Mouse (Mus musculus) kidney, postnatal 25 days (tissue): ENCODE measurements around the gene 4932411N23Rik.
A peak's percentile ranks its signal among the peaks of the same experiment; 100 is the strongest.
"Not testable (repeated sequence)": the region's sequence is repeated elsewhere in the genome, so short reads cannot be mapped to it uniquely, and the experiment has no call there.

Experiments
- DNase-seq, 2 experiments: peaks; one replicate each; pipeline ENCODE4 v3.0.0; 2021; ENCODE audit warnings: mixed read lengths in 2 of 2

4932411N23Rik gene

DNA sequence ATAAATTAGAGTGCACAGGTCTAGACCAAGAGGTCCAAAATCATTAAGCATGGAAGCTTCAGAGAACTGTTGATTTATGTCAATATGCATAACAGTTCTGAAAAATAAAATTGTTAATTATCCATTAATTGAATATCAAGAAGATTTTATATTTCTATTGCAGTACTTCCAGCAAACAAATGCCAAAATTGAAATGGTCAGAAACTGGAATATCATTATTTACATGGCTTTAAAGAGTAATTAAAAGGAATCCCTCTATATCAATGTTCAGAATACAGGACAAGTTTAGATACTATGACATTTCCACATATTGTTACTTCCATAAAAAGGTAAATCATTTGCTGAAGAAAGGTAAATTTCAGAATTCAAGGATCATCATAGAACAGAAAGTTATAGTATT lies at the start of gene 4932411N23Rik:
4932411N23Rik (minus strand) TSS at position 101 of the 400 bp plus-strand sequence.
- DNase-seq, result no peak

- DNase-seq, result no peak
These were observed 35.8 kb downstream of the 4932411N23Rik start for GRCm38 (mm10) chrX:126779895-126780294.

DNA sequence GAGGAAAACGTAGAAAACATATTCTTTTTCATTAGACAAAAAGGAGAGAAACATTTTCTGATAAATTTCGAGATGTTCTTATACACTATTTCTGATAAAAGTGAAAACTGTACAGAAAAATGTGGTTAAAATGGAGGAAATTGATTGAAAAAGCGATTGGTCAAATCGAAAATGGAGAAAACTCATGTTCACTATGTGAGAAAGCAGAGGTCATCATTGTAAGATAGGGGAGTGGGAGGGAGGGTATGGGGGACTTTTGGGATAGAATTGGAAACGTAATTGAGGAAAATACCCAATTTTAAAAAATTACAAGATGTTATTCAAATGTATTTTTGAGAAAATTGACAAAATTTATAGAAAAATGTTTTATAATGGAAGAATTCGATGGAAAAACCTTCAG lies 38.0 kb downstream of the 4932411N23Rik start:
- DNase-seq, result not testable (repeated sequence)

- not testable (repeated sequence) for DNase-seq
These were observed 40.8 kb downstream of the 4932411N23Rik start for GRCm38 (mm10) chrX:126774846-126775245.

DNA sequence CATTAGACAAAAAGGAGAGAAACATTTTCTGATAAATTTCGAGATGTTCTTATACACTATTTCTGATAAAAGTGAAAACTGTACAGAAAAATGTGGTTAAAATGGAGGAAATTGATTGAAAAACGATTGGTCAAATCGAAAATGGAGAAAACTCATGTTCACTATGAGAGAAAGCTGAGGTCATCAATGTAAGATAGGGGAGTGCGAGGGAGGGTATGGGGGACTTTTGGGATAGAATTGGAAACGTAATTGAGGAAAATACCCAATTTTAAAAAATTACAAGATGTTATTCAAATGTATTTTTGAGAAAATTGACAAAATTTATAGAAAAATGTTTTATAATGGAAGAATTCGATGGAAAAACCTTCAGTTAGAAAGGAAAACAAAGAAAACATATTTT lies 42.2 kb downstream of the 4932411N23Rik start:
- peak in 1 of 2 experiments; percentile 23 for DNase-seq
